In genomic region chr16:87001579-87001978, GRCm38 (mm10) we compare ENCODE assay signal across 15 mouse cellular contexts.
DNase-seq lines count a peak whose midpoint lies in the region; ATAC-seq lines count a peak whose summit lies in the region.
"Had no signal": no experiment of that assay in that cellular context is flagged by ENCODE, and none has a peak within 500 bp of the region (broad histone marks: within the 10 kb centered on the region; RNA-seq: fewer than 3 reads in every experiment).

No protein-coding gene starts in this region.

- ATAC-seq in forebrain, embryonic 13.5 days: peak; percentile 69
- peak; percentile 81 for ATAC-seq in hindbrain, embryonic 16.5 days
- ATAC-seq in midbrain, embryonic 16.5 days: peak; percentile 68
- ATAC-seq in kidney, embryonic 15.5 days (replicated peaks; ENCODE audit: low FRiP score): no peak

- intact Hi-C loops in left cerebral cortex, postnatal 4 days (cut with DNase I): no loop called here

- no peak overlapping the region for H3K4me2 ChIP-seq in forebrain, embryonic 13.5 days
- H3K4me2 ChIP-seq in hindbrain, embryonic 16.5 days (ENCODE audit: low read length): no peak overlapping the region
- H3K4me2 ChIP-seq in midbrain, embryonic 16.5 days (ENCODE audit: low read length): no peak overlapping the region
- H3K4me2 ChIP-seq in kidney, embryonic 15.5 days: no peak overlapping the region
- H3K4me2 ChIP-seq: embryonic facial prominence, embryonic 12.5 days; heart, embryonic 12.5 days had no signal

- no peaks in the 10 kb centered on the region for H3K36me3 ChIP-seq in forebrain, embryonic 13.5 days (ENCODE audit: poor library complexity, severe bottlenecking)
- H3K36me3 ChIP-seq in hindbrain, embryonic 16.5 days (ENCODE audit: control insufficient read depth, insufficient read depth, low read length): no peaks in the 10 kb centered on the region
- H3K36me3 ChIP-seq in midbrain, embryonic 16.5 days (ENCODE audit: control insufficient read depth, insufficient read depth, low read length): no peaks in the 10 kb centered on the region
- H3K36me3 ChIP-seq in kidney, embryonic 15.5 days: no peaks in the 10 kb centered on the region
- H3K36me3 ChIP-seq: embryonic facial prominence, embryonic 12.5 days; heart, embryonic 12.5 days had no signal

- H3K27ac ChIP-seq in forebrain, embryonic 13.5 days: peak overlapping the region; percentile 73
- H3K27ac ChIP-seq in hindbrain, embryonic 16.5 days (ENCODE audit: low read depth, low read length): peak overlapping the region; percentile 12; the same call in 1 of the 2 replicates
- no peak overlapping the region for H3K27ac ChIP-seq in midbrain, embryonic 16.5 days (ENCODE audit: low read length)
- no peak overlapping the region for H3K27ac ChIP-seq in kidney, embryonic 15.5 days
- H3K27ac ChIP-seq: embryonic facial prominence, embryonic 12.5 days; left cerebral cortex, adult 2 months; liver, embryonic 14.5 days had no signal

- H3K27me3 ChIP-seq in forebrain, embryonic 13.5 days: no peaks in the 10 kb centered on the region
- no peaks in the 10 kb centered on the region for H3K27me3 ChIP-seq in hindbrain, embryonic 16.5 days (replicated peaks; ENCODE audit: control insufficient read depth, insufficient read depth, low read length)
- H3K27me3 ChIP-seq in midbrain, embryonic 16.5 days (ENCODE audit: control insufficient read depth, insufficient read depth, low read depth, low read length): no peaks in the 10 kb centered on the region
- H3K27me3 ChIP-seq in kidney, embryonic 15.5 days: no peaks in the 10 kb centered on the region
- H3K27me3 ChIP-seq: embryonic facial prominence, embryonic 12.5 days; heart, embryonic 12.5 days; megakaryocyte, embryonic 14.5 days had no signal

- WGBS in forebrain, embryonic 13.5 days: 46% methylated on average over 3 of the region's 3 CpGs
- WGBS in hindbrain, embryonic 16.5 days: 47% methylated on average over 3 of the region's 3 CpGs
- WGBS in midbrain, embryonic 16.5 days: 33% methylated on average over 3 of the region's 3 CpGs
- WGBS in kidney, embryonic 15.5 days: 72% methylated on average over 3 of the region's 3 CpGs

- H3K4me3 ChIP-seq in forebrain, embryonic 13.5 days: no peak overlapping the region
- H3K4me3 ChIP-seq in hindbrain, embryonic 16.5 days (ENCODE audit: low read length): no peak overlapping the region
- H3K4me3 ChIP-seq in midbrain, embryonic 16.5 days (ENCODE audit: low read depth, low read length): no peak overlapping the region
- no peak overlapping the region for H3K4me3 ChIP-seq in kidney, embryonic 15.5 days (replicated peaks)
- H3K4me3 ChIP-seq: embryonic facial prominence, embryonic 12.5 days; heart, embryonic 12.5 days; left cerebral cortex, adult 2 months; megakaryocyte, embryonic 14.5 days had no signal

- peaks cover 5% of the 10 kb centered on the region for H3K4me1 ChIP-seq in forebrain, embryonic 13.5 days
- H3K4me1 ChIP-seq in hindbrain, embryonic 16.5 days (ENCODE audit: control insufficient read depth, insufficient read depth, low read depth, low read length): no peaks in the 10 kb centered on the region
- 0 out of 2 replicates have a peak, but pooled peaks cover 3% of the 10 kb centered on the region for H3K4me1 ChIP-seq in midbrain, embryonic 16.5 days (ENCODE audit: control insufficient read depth, insufficient read depth, low read length)
- H3K4me1 ChIP-seq in kidney, embryonic 15.5 days: no peaks in the 10 kb centered on the region
- H3K4me1 ChIP-seq: embryonic facial prominence, embryonic 12.5 days; megakaryocyte, embryonic 14.5 days had no signal

- no peak overlapping the region for H3K9ac ChIP-seq in forebrain, embryonic 13.5 days
- H3K9ac ChIP-seq in hindbrain, embryonic 16.5 days (ENCODE audit: low read depth, low read length): no peak overlapping the region
- no peak overlapping the region for H3K9ac ChIP-seq in midbrain, embryonic 16.5 days (ENCODE audit: low read depth, low read length)
- no peak overlapping the region for H3K9ac ChIP-seq in kidney, embryonic 15.5 days
- H3K9ac ChIP-seq: embryonic facial prominence, embryonic 12.5 days; heart, embryonic 12.5 days; liver, embryonic 14.5 days had no signal

- no peaks in the 10 kb centered on the region for H3K9me3 ChIP-seq in forebrain, embryonic 13.5 days (replicated peaks)
- no peaks in the 10 kb centered on the region for H3K9me3 ChIP-seq in hindbrain, embryonic 16.5 days (ENCODE audit: control insufficient read depth, low read length)
- no peaks in the 10 kb centered on the region for H3K9me3 ChIP-seq in midbrain, embryonic 16.5 days (replicated peaks; ENCODE audit: control insufficient read depth, low read length, poor library complexity, severe bottlenecking)
- H3K9me3 ChIP-seq in kidney, embryonic 15.5 days (replicated peaks): no peaks in the 10 kb centered on the region
- H3K9me3 ChIP-seq: embryonic facial prominence, embryonic 12.5 days; heart, embryonic 12.5 days had no signal

- DNase-seq in left cerebral cortex, postnatal 4 days: peak; percentile 58
- DNase-seq in left cerebral cortex, adult 18-20 months (ENCODE audit: low spot score in 2 of 2): no peak
- no peak for DNase-seq in Muller cell, postnatal 12 days (ENCODE audit: inconsistent ontology term)
- DNase-seq: adrenal gland, postnatal 25 days; cerebellum, adult 11-12 months; kidney, postnatal 25 days had no signal

Comparison
In these comparisons a context has a peak if more than half of its experiments do, and no peak if none do; other contexts are left out.
1. H3K27ac ChIP-seq: peak in forebrain, embryonic 13.5 days (single experiment) and hindbrain, embryonic 16.5 days (single experiment); none in midbrain, embryonic 16.5 days (single experiment) and kidney, embryonic 15.5 days (single experiment).